Mouse (Mus musculus) gastrocnemius, postnatal 4 days (tissue): ENCODE data around the gene Galnt7. TPM values are rescaled to one million over a fixed set of nuclear protein-coding genes. Genes with fewer than 3 reads are reported as not detected.

ENCODE experiments used
- DNase-seq, 2 experiments: peaks; one replicate each; pipeline ENCODE4 v3.0.0; 2021 to 2022; ENCODE audit warnings: low spot score in 2 of 2, mixed read lengths in 2 of 2
- total RNA-seq, 2 experiments: library from RNA; stranded (reverse); gene quantifications; 2 replicates each; pipeline ENCODE4 v1.2.3; 2021

The Galnt7 gene
- total RNA-seq, 2 experiments from 2014 or later, result 8.7 to 8.9 TPM

- no peak for DNase-seq
These were observed 22.7 kb downstream of the Galnt7 start for GRCm38 (mm10) chr8:57630148-57630547.

DNA sequence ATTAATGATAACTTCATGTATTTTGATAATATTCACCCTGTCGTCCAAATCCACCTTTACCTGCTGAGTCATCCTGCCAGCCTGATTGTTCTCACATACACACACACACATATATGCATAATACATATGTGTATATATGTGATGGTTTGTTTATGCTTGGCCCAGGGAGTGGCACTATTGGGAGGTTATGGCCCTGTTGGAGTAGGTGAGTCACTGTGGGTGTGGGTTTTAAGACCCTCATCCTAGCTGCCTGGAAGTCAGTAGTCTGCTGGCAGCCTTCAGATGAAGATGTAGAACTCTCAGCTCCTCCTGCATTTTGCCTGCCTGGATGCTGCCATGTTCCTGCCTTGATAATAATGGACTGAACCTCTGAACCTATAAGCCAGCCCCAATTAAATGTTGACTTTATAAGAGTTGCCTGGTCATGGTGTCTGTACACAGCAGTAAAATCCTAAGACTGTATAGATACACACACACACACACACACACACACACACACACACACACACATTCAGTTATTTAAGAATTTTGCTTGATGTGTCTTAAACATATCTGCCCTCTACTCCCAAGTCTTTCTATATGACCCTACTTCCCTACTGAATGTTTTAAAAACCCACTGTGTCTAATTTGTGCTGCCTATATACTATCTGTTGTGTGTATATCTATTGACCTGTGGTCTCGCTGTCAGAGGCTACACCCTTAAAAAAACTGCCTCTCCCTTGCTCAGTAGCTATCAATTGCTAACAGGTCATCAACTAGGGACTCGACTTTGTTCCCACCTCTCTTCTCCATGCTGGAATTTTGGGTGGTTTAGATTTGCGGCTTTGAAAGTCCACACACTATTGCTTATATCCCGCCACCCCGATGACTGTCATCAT lies 23.8 kb downstream of the Galnt7 start:
- no peak for DNase-seq

DNA sequence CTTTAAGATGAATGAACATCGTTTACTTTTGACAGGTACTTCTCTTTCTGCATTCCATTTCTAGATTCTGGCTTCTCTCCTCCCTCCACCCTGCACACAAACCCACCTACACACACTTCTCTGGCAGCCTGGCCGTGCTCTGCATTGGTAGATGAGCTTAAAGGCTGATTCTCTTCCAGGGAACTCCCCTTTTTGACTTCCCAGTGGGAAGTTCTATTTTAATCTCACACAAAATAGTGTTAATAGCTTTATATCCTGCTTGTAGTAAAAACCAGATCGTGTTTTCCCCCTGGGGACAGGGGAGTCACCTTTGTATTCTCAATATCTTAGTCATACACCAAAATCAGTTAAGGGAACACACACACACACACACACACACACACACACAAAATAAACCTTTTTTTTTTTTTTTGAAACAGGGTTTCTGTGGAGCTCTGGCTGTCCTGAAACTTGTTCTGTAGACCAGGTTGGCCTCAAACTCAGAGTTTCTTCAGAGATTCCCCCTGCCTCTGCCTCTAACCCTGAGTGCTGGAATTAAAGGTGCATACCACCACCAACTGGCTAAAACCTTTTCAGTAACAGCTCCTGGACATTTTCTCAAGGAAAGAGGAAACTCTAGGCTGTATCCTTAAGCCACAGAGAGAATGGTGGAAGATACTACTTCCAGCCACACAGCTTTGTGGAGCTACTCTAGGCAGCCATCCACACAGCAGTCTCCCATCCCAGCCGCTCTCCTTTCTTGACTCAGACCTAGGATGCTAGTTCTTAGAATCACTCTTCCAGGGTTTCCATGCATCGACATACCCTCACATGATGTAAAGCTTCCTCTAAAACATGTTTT lies 24.7 kb downstream of the Galnt7 start:
- DNase-seq, result no peak

GRCm38 (mm10) chr8:57623955-57624354 lies 28.9 kb downstream of the Galnt7 start:
- no peak for DNase-seq

GRCm38 (mm10) chr8:57623051-57623450 lies 29.8 kb downstream of the Galnt7 start:
- no peak for DNase-seq

GRCm38 (mm10) chr8:57616965-57617364 lies 35.9 kb downstream of the Galnt7 start:
- no peak for DNase-seq

DNA sequence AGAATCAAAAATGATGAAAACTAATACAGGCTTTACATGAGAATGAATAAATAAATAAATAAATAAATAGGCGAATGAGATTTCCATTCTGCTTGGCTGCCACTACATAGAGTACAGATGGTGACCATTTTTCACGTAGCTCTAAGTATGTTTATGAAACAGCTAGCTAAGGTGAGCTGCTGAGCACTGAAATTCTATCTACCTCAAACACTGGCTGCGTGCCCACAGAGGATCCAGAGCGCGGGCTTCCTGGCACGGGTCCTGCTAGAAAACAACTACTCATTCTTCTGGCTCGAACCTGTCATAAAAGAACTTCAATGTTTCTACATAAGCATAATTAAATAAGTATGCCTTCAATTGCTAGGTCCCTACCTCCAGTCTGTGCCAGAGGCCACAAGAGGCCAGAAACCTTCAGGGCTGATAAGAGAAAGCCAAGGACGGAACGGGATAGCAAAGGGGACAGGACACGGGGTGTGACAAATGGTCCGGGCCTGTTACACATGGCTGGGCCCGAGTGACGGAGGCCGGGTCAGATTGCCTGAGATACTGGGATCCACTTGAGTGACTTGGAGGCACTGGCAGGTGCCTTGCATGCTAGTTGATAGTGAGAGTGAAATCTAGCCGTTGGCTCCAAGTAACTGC lies 37.7 kb downstream of the Galnt7 start:
- no peak for DNase-seq

- DNase-seq, result no peak
These were observed 41.3 kb downstream of the Galnt7 start for GRCm38 (mm10) chr8:57611419-57611977.

GRCm38 (mm10) chr8:57610706-57611418 lies 42.0 kb downstream of the Galnt7 start:
- peak; percentile 31 to 57 for DNase-seq

DNA sequence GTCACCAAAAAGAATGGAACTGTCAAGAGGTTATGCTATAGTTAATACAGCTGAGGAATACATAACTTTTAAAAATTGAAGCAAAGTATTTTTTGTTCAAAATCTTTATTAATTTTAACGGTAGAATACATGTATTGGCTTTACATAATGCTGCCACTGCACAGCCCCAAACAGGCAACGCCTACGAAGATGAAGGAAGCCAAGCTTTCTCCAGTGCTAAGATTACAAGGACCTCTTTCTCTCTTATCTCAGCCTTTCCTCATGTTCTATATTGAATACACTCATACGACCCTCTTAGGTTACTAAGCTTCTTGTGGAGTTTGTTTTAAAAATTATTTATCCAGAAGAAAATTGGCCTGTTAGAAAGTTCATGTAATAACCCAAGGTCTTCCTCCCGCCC lies 50.3 kb downstream of the Galnt7 start:
- DNase-seq, result no peak

DNA sequence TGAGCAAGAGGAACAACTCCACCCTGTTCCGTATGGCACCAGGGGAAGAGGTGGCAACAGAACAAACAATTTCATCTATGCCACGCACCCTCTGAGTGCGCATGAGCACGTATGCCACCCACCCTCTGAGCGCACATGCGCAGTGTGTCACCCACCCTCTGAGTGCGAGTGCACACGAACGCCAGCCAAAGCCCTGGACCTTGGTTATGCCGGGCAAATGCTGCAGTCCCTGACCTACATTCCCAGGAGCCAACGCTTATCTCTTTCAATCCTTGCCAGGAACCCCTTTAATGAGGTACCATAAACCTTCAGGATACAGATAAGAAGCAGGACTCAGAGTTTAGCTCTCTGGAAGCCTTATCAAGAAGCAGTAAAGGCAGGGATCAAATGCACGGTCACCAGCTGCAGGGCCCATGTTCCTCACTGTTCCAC lies 50.8 kb downstream of the Galnt7 start:
- no peak for DNase-seq

DNA sequence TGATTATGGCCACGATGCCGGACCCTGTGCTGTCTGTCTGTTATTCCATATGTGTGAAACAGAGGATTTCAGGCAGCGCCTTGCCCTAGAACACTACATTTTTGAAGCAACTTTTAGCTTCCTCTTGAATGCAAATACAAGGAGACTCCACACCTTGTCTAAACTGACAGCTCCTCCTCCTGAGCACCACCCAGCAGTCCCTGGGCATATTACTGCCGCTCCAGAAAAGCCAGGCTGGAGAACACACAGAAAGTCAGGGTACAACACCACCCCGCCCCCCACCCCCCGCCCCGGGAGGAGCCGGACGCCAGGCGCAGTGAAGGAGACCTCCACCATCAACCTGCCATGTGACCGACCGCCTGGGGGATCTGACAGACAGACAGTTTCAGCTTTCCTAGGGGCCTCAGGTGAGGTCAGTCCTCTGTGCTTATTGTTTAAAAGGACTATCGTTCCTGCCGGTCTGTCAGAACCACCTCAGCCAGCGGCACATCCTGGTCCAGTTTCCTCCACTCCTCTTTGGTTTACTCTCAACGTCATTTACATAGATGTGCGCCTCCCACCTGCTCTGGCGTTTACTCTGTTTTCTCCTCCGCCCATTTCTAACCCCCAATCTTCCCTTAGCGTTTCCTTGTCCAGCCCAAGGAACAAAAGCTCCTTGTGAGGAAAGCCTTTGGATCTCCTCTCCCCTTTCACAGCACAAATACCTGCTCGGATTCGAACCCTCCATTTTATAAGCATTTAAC lies 52.8 kb downstream of the Galnt7 start:
- no peak for DNase-seq

GRCm38 (mm10) chr8:57595853-57596252 lies 57.0 kb downstream of the Galnt7 start:
- no peak for DNase-seq

DNA sequence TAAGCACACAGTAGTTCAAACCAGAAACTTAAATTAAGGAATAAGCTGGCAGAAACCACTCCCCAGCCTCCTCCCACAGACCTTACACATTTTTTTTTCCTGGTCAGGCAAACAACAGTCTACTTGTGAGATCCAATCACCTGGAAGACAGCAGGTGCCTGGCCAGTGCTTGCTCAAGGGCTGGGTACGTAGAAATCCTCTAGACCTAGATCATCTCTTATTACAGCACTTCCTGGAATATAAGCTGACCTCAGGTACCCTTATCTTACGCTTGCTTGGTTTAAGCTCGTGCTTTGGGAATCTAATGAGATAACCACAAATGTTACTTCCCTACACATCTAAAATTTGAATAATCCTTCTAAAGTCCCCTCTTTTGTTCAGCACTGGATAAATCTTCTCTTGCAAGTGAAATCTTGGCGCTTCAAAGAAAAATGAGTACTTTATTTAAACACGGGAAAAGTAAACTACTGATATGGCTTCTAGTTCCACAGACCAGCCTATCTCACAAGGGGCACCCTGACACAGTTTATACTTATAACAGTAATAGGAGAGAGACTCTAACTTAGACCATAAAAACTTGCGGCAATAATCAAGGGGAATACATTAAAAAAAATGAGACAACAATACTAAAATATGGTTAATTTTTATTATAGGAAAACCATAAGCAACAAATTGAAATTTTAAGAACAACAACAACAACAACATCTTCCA lies 58.5 kb downstream of the Galnt7 start:
- no peak for DNase-seq

GRCm38 (mm10) chr8:57592604-57593003 lies 60.2 kb downstream of the Galnt7 start:
- DNase-seq, result no peak

DNA sequence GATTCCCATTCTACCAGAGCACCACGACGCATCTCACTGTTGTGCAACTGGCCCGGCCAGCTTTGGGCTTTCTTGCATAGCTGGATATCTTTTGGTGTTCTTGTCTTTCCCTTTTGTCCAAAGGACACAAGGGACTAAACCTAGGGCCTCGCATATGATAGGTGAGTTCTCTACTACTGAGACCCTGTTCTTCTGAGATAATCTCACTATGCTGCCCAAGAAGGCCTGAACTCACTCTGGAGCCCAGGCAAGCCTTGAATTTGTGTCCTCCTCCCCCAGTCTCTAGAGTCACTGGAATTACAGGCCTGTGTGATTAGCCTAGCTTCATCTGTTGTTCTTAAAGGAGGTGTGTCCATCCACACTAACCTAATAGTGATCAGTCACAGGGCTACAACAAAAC lies 61.2 kb downstream of the Galnt7 start:
- DNase-seq, result no peak

DNA sequence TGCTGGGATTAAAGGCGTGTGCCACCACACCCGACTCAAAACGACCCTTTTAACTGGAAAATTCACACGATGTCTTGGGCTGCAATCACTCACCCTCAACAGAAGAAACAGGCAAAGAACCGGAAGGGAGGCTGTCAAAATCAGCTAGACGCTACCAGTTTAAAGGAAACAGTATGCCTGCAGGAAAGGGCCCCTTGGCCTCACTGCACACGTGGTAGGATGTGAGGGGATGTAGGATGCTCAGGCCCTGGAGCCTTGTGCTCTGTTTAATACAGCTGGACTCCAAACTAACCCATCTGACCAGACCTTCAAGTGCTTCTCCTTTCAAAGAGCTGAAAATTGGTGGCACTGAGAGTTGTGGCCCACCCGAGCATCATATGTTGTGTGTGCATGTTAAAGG lies 62.8 kb downstream of the Galnt7 start:
- no peak for DNase-seq

GRCm38 (mm10) chr8:57589176-57589575 lies 63.7 kb downstream of the Galnt7 start:
- DNase-seq, result no peak

- DNase-seq, result no peak
These were observed 64.2 kb downstream of the Galnt7 start for GRCm38 (mm10) chr8:57588604-57589003.
